Mouse (Mus musculus) cerebellum, adult 2 months (tissue): ENCODE data around the gene Ptprf.

Experiments used
- CTCF ChIP-seq: fragments of 200-500 bp; IDR thresholded peaks from 2 replicates; pipeline ENCODE4 v1.5.1; 2011; ENCODE audit warnings: low read depth, mild to moderate bottlenecking, control low read depth, low read length, moderate library complexity, borderline replicate concordance; ENCODE audit not compliant: insufficient read depth
- POLR2A ChIP-seq: fragments of 200-500 bp; IDR thresholded peaks from 2 replicates; pipeline ENCODE4 v1.6.1; 2011; ENCODE audit warnings: low read length, control low read depth, borderline replicate concordance; ENCODE audit not compliant: insufficient read depth

DNA sequence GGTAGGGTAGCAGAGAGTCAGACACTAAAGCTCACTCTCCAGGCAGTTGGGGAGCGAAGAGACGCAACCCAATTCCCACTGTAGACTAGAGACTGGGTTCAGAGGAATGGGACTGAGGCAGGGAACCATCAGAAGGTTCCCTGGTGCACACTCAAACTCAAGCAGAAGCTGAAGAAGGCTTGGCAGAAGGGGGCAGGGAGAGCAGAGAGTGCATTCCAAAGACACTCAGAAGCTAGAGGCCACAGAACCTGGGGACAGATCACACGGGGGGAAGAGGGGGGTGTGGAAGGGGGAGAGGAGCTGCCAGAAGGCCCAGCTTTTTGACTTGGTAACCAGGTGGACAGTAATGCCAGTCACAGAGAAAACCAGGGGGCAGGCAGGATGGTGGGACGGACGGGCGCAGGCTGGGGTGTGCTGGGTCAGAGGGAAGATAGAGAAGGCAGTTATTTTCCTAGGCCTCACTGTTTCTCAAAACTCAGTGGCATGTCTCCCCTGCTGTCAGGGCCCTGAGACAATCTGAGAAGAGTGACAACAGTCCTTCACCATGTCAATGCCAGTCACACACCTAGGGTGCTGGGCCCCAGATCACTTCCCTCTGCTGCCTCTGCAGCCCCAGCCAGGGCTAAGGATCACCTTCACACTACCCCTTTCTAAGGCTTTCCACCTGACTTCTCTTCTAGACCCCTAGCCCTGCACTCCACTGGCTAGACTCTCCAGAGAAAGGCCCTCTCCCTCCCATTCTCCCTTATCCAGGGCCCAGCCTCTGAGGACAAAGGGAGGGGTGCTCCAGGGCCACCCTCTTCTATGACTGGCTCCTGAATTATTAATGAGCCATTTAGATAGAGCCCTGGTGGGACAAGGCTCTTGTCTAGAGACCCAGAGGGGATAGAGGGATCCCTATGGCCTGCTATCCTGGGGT, 15.3 kb downstream of the Ptprf start:
- TF ChIP-seq CTCF (no peak), POLR2A (no peak)
